Mouse (Mus musculus): Measurements from ENCODE around the gene Gab2. TPM values are rescaled to one million over a fixed set of nuclear protein-coding genes. Genes with fewer than 3 reads are reported as not detected.

Gab2 gene
- total and polyA plus RNA-seq, 2 experiments from 2014 or later, result 15.7 to 36.8 TPM

GRCm38 (mm10) chr7:97296986-97297385 is 215.6 kb downstream of the Gab2 start:
- Histone ChIP-seq H3K27me3 (ENCODE audit: insufficient read depth, low read length) (no peaks in the 10 kb centered on the region), H3K27ac (ENCODE audit: low read depth, low read length) (no peak overlapping the region), H3K4me2 (ENCODE audit: low read depth, low read length, poor library complexity, severe bottlenecking) (no peak overlapping the region), H3K36me3 (ENCODE audit: insufficient read depth, low read length) (peaks cover 15% of the 10 kb centered on the region; the same call in 1 of the 2 replicates), H3K4me3 (ENCODE audit: low read depth, low read length) (no peak overlapping the region), H3K9ac (replicated peaks; ENCODE audit: low read length, poor library complexity, severe bottlenecking) (no peak overlapping the region), H3K9me3 (ENCODE audit: low read length) (no peaks in the 10 kb centered on the region), H3K4me1 (ENCODE audit: insufficient read depth, low read length) (no peaks in the 10 kb centered on the region)
- DNase-seq (ENCODE audit: low spot score) (no peak), ATAC-seq (ENCODE audit: low FRiP score) (no peak)
- 46% methylated on average over 2 of the region's 2 CpGs for WGBS
- no peak for TF ChIP-seq CTCF (IDR thresholded peaks at IDR 0.05)

DNA sequence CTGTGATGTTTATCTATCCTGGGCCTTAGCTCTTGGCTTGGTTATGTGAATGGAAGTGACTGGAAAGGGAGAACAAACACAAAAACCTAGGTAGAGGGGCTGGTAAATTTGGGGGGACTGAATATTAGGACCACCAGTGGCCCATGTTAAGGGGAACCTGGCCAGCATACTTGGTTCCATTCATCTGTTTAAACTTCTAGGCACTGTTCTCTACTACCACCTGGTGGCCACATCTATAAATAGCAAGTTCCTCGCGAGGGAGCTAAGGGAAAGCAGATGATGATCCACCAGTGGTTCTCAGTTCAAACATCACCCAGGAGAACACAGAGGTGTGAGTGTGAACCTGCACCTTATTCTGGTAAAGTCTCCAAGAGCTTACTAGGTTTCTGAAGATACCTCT is 216.1 kb downstream of the Gab2 start:
- Histone ChIP-seq H3K4me2 (ENCODE audit: low read depth, low read length, poor library complexity, severe bottlenecking) (no peak overlapping the region), H3K9ac (replicated peaks; ENCODE audit: low read length, poor library complexity, severe bottlenecking) (no peak overlapping the region), H3K9me3 (ENCODE audit: low read length) (no peaks in the 10 kb centered on the region), H3K27me3 (ENCODE audit: insufficient read depth, low read length) (no peaks in the 10 kb centered on the region), H3K36me3 (ENCODE audit: insufficient read depth, low read length) (peaks cover 19% of the 10 kb centered on the region), H3K4me1 (ENCODE audit: insufficient read depth, low read length) (no peaks in the 10 kb centered on the region), H3K27ac (ENCODE audit: low read depth, low read length) (no peak overlapping the region), H3K4me3 (ENCODE audit: low read depth, low read length) (no peak overlapping the region)
- WGBS, result 2% methylated on average over 2 of the region's 2 CpGs
- TF ChIP-seq CTCF (IDR thresholded peaks at IDR 0.05), result peak; percentile 93
- DNase-seq (ENCODE audit: low spot score) (peak; percentile 70), ATAC-seq (ENCODE audit: low FRiP score) (no peak)

GRCm38 (mm10) chr7:97298279-97298678 is 216.9 kb downstream of the Gab2 start:
- H3K4me1 ChIP-seq (ENCODE audit: insufficient read depth, low read length), result no peaks in the 10 kb centered on the region
- H3K27me3 ChIP-seq (ENCODE audit: insufficient read depth, low read length), result no peaks in the 10 kb centered on the region
- DNase-seq (ENCODE audit: low spot score) (no peak), ATAC-seq (ENCODE audit: low FRiP score) (no peak)
- no peak overlapping the region for H3K9ac ChIP-seq (replicated peaks; ENCODE audit: low read length, poor library complexity, severe bottlenecking)
- H3K9me3 ChIP-seq (ENCODE audit: low read length), result no peaks in the 10 kb centered on the region
- H3K4me3 ChIP-seq (ENCODE audit: low read depth, low read length), result no peak overlapping the region
- no peak overlapping the region for H3K4me2 ChIP-seq (ENCODE audit: low read depth, low read length, poor library complexity, severe bottlenecking)
- peaks cover 27% of the 10 kb centered on the region for H3K36me3 ChIP-seq (ENCODE audit: insufficient read depth, low read length)
- TF ChIP-seq CTCF (IDR thresholded peaks at IDR 0.05), result no peak
- WGBS, result 93% methylated on average over 2 of the region's 2 CpGs
- H3K27ac ChIP-seq (ENCODE audit: low read depth, low read length), result no peak overlapping the region

DNA sequence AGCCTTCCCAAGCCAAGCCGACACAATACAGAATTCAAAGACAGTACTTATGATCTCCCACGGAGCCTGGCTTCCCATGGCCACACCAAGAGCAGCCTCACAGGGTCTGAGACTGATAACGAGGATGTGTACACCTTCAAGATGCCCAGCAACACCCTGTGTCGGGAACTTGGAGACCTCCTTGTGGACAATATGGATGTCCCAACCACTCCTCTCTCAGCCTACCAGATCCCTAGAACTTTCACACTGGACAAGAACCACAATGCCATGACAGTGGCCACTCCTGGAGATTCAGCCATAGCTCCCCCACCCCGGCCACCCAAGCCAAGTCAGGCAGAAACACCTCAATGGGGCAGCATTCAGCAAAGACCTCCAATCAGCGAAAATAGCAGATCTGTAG is 217.6 kb downstream of the Gab2 start:
- peaks cover 33% of the 10 kb centered on the region for H3K36me3 ChIP-seq (ENCODE audit: insufficient read depth, low read length)
- H3K27ac ChIP-seq (ENCODE audit: low read depth, low read length), result no peak overlapping the region
- ATAC-seq (ENCODE audit: low FRiP score) (no peak), DNase-seq (ENCODE audit: low spot score) (no peak)
- no peaks in the 10 kb centered on the region for H3K9me3 ChIP-seq (ENCODE audit: low read length)
- H3K4me1 ChIP-seq (ENCODE audit: insufficient read depth, low read length), result no peaks in the 10 kb centered on the region
- WGBS, result 86% methylated on average over 6 of the region's 6 CpGs
- H3K4me2 ChIP-seq (ENCODE audit: low read depth, low read length, poor library complexity, severe bottlenecking), result no peak overlapping the region
- H3K9ac ChIP-seq (replicated peaks; ENCODE audit: low read length, poor library complexity, severe bottlenecking), result no peak overlapping the region
- no peaks in the 10 kb centered on the region for H3K27me3 ChIP-seq (ENCODE audit: insufficient read depth, low read length)
- H3K4me3 ChIP-seq (ENCODE audit: low read depth, low read length), result no peak overlapping the region
- TF ChIP-seq CTCF (IDR thresholded peaks at IDR 0.05), result no peak

DNA sequence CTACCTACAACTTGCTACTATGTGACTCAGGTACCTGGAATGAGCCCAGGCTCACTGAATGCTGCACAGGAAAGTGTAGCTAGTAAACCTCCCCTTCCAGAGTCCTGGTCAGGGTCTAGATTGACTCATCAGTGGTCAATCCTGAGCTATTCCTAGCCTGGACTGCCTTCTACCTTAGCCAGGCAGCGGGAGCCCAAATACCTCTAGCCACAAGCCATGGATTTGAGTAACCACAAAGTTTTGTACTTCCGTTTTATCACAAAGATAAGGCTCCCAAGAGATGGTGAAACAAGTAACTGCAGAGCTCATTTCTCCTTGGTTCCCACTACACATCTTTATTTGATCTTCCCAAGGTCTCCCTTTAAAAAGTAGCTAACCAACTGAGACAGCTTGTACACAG is 219.5 kb downstream of the Gab2 start:
- H3K27ac ChIP-seq (ENCODE audit: low read depth, low read length), result no peak overlapping the region
- H3K9ac ChIP-seq (replicated peaks; ENCODE audit: low read length, poor library complexity, severe bottlenecking), result no peak overlapping the region
- no peak for TF ChIP-seq CTCF (IDR thresholded peaks at IDR 0.05)
- WGBS, result 91% methylated on average over 2 of the region's 2 CpGs
- H3K36me3 ChIP-seq (ENCODE audit: insufficient read depth, low read length), result peaks cover 51% of the 10 kb centered on the region
- H3K4me1 ChIP-seq (ENCODE audit: insufficient read depth, low read length), result no peaks in the 10 kb centered on the region
- H3K4me3 ChIP-seq (ENCODE audit: low read depth, low read length), result no peak overlapping the region
- H3K4me2 ChIP-seq (ENCODE audit: low read depth, low read length, poor library complexity, severe bottlenecking), result no peak overlapping the region
- no peak for DNase-seq (ENCODE audit: low spot score)
- ATAC-seq (ENCODE audit: low FRiP score), result no peak
- H3K9me3 ChIP-seq (ENCODE audit: low read length), result no peaks in the 10 kb centered on the region
- no peaks in the 10 kb centered on the region for H3K27me3 ChIP-seq (ENCODE audit: insufficient read depth, low read length)

GRCm38 (mm10) chr7:97301321-97301720 is 219.9 kb downstream of the Gab2 start:
- H3K9me3 ChIP-seq (ENCODE audit: low read length), result no peaks in the 10 kb centered on the region
- whole genome bisulfite sequencing, result 79% methylated on average over 8 of the region's 8 CpGs
- no peak overlapping the region for H3K27ac ChIP-seq (ENCODE audit: low read depth, low read length)
- ATAC-seq (ENCODE audit: low FRiP score) (no peak), DNase-seq (ENCODE audit: low spot score) (no peak)
- H3K4me3 ChIP-seq (ENCODE audit: low read depth, low read length), result no peak overlapping the region
- peaks cover 55% of the 10 kb centered on the region for H3K36me3 ChIP-seq (ENCODE audit: insufficient read depth, low read length)
- H3K4me1 ChIP-seq (ENCODE audit: insufficient read depth, low read length), result no peaks in the 10 kb centered on the region
- no peak for TF ChIP-seq CTCF (IDR thresholded peaks at IDR 0.05)
- H3K27me3 ChIP-seq (ENCODE audit: insufficient read depth, low read length), result no peaks in the 10 kb centered on the region
- no peak overlapping the region for H3K9ac ChIP-seq (replicated peaks; ENCODE audit: low read length, poor library complexity, severe bottlenecking)
- no peak overlapping the region for H3K4me2 ChIP-seq (ENCODE audit: low read depth, low read length, poor library complexity, severe bottlenecking)
